ENCODE assay signal across 1 mouse cellular context in genomic region chrX:140456279-140456731, GRCm38 (mm10).
TF ChIP-seq lines count a peak whose summit lies in the region.

Gene Prps1 (plus strand): TSS chrX:140456613.

TF ChIP-seq in CH12.LX, 34 proteins besides CTCF, POLR2A, EP300 and RAD21 (continued from another document):
- TF ChIP-seq ELF1 (IDR thresholded peaks at IDR 0.05; ENCODE audit: low read depth, low read length) (peak; percentile 77), SMC3 (IDR thresholded peaks at IDR 0.05; ENCODE audit: low read depth, low read length) (no peak), MAZ (IDR thresholded peaks at IDR 0.05; ENCODE audit: low read depth, low read length) (no peak), PAX5 (IDR thresholded peaks at IDR 0.05; ENCODE audit: low read length) (no peak), CHD2 (IDR thresholded peaks at IDR 0.05; ENCODE audit: low read length) (no peak), USF1 (IDR thresholded peaks at IDR 0.05; ENCODE audit: low read depth, low read length) (no peak), GABPA (IDR thresholded peaks at IDR 0.05; ENCODE audit: insufficient replicate concordance, low read depth, low read length) (no peak), MXI1 (IDR thresholded peaks at IDR 0.05; ENCODE audit: low read depth, low read length) (no peak), ZC3H11A (IDR thresholded peaks at IDR 0.05; ENCODE audit: low read depth, low read length) (no peak), HCFC1 (IDR thresholded peaks at IDR 0.05; ENCODE audit: low read depth, low read length) (peak; percentile 56; the same call in 1 of the 2 replicates), RCOR1 (conservative IDR thresholded peaks at IDR 0.05; ENCODE audit: low read depth, low read length) (no peak), NRF1 (IDR thresholded peaks at IDR 0.05; ENCODE audit: low read depth, low read length) (peak; percentile 76), SIN3A (IDR thresholded peaks at IDR 0.05; ENCODE audit: low read length) (no peak; the same call in 1 of the 2 replicates), BHLHE40 (IDR thresholded peaks at IDR 0.05; ENCODE audit: low read depth, low read length) (no peak), KAT2A (IDR thresholded peaks at IDR 0.05; ENCODE audit: insufficient replicate concordance, low read length) (0 out of 2 replicates have a peak, but pooled peaks have one; percentile 26), CHD1 (IDR thresholded peaks at IDR 0.05; ENCODE audit: low read depth, low read length) (no peak), NELFE (IDR thresholded peaks at IDR 0.05; ENCODE audit: low read depth, low read length) (peak; percentile 90), ETS1 (conservative IDR thresholded peaks at IDR 0.05; ENCODE audit: low read depth, low read length) (no peak), UBTF (IDR thresholded peaks at IDR 0.05; ENCODE audit: low read depth, low read length) (no peak), USF2 (conservative IDR thresholded peaks at IDR 0.05; ENCODE audit: low read depth, low read length) (no peak)
TF ChIP-seq in CH12.LX: peak in this region for 9.
